Mouse (Mus musculus) G1E (cell line): Measurements from ENCODE around the gene Bard1.

ENCODE experiments used
- CTCF ChIP-seq: IDR thresholded peaks from 2 replicates; pipeline ENCODE4 v1.5.1; 2012; ENCODE audit warnings: low read depth, low read length, inconsistent platforms, mixed read lengths
- GATA1 ChIP-seq: IDR thresholded peaks from 2 replicates; pipeline ENCODE4 v1.6.1; 2012; ENCODE audit warnings: borderline replicate concordance, low read length, inconsistent platforms, mixed read lengths
- GATA2 ChIP-seq: IDR thresholded peaks from 2 replicates; pipeline ENCODE4 v1.6.1; 2012; ENCODE audit warnings: low read depth, low read length, inconsistent platforms, borderline replicate concordance

DNA sequence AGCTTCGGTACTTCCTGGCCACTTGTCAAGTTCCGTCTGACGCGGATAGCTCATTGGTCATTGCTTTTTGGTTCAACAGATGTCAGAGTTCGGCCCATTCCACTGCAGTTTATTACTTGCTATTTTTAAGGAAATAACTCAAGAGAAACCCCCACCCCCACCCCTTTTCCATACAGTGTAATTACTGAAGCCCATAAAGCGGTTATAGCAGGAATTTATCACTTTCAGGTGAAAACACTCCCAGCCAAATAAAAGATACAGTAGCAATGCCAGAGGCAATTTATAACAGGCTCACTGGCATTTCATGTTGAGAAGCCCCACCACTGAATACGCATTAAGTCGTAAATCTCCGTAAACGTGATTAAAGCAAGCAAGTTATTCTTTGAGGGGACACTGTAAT, 6.9 kb upstream of the Bard1 start:
- TF ChIP-seq CTCF (no peak), GATA1 (no peak), GATA2 (no peak)
